Mouse (Mus musculus) kidney, adult 2 months (tissue): ENCODE measurements around the gene Ldhb.

Experiments used
- CTCF ChIP-seq: fragments of 200-500 bp; conservative IDR thresholded peaks from 2 replicates; pipeline ENCODE4 v1.5.1; 2011; ENCODE audit warnings: low read depth, mild to moderate bottlenecking, control low read depth, low read length, moderate library complexity, mixed read lengths; ENCODE audit not compliant: insufficient read depth, insufficient read length
- POLR2A ChIP-seq: fragments of 200-500 bp; IDR thresholded peaks from one replicate; pipeline ENCODE4 v1.6.1; 2011; ENCODE audit warnings: low read depth, low read length, control low read depth

DNA sequence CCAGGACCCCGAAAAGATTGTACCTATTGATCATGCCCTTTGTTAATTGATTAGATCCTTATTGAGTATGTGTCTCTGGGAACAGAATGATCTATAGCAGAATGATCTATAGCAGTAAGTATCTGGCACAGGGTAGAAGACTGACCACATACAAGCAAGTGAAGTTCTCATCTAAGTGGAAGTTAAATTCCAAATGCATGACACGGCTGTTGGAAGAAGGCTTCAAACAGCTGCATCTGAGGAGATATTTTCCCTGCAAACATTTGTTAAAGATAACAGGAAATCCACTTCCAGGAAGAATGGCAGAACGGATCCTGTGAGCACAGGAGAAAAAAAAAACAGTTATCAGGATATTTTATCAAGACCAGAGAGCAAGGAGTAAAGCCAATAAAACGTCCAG is 35.9 kb upstream of the Ldhb start:
- no peak for TF ChIP-seq CTCF
- TF ChIP-seq POLR2A: no peak
